Mouse (Mus musculus) kidney, postnatal 10 days (tissue): ENCODE data around the gene Ppm1h.
"Not testable (repeated sequence)": the region's sequence is repeated elsewhere in the genome, so short reads cannot be mapped to it uniquely, and the experiment has no call there.

Experiments used
- DNase-seq: peaks from one replicate; pipeline ENCODE4 v3.0.0; 2021; ENCODE audit warnings: mixed read lengths

Gene Ppm1h

DNA sequence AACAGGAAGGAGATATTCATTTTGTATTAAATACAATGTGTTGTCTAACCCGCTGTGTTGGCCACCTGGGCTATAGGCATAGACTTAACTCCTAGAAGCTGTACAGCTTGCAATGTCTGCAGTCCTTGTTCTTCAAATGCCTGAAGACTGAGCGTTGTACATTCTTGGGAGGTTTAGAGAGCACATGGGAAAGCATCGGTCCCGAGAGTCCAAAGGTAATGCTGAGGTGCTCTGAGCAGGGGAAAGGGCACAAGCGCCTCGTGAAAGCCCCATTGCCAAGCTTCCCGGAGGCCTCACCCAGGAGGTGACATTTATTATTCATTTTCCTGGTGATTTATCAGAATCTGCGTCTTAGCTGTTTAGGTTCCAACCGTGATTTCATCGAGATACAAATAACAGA is 261.0 kb downstream of the Ppm1h start:
- DNase-seq: peak; percentile 36

DNA sequence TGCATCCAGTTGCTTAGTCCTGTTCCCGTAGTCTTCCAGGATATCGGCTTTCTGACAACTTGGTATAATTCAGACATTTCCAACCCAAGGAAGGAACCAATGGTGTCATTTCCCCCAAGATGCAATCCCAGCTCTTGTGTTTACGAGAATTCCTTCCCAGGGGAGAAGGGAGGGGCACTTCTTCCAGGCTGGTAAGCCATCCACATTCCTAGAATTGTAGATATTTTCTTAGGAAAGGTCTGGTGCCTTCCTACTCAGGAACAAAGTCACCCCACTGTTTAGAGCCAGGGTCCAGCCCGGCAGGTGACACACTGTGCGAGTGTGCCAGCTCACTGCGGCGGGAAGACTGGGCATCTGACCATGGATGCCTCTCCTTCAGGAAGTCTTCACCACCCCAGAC is 264.2 kb downstream of the Ppm1h start:
- DNase-seq: no peak

DNA sequence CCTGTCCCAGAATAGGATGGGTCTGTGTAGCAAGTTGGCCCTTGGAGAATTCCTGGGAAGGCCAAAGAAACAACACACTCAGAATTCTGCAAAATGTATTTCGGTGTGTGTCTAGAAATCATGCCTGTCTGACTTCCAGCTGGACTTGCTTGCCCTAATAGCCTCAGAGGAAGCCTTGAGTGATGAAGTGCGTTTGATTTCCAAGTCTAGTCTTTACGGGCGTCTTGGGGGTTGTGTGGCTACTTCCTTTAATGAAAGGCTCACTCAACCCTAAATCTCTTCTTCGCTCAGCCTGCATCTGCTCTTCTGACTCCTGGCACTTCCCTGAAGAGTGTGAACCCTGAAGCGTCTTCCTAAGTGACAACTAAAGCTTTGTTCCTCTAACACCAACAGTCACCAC is 265.3 kb downstream of the Ppm1h start:
- no peak for DNase-seq

DNA sequence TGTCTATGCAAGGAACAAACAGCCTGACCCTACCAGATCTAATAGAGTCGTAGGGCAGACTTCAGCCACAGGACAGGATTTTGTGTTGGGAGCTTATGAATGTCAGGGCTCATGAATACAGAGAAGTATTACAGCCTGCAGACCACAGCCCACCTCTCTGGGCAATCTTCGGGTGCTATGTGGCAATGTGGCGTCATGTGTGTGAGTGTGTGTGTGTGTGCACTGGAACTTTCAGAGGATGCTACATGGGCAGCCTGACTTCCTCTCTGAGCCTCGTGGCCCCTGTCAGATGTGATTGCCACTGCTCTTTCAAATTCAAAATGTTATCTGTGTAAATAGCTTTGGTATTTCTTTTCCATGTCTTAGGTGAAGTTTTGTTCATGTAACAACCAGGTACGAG is 266.3 kb downstream of the Ppm1h start:
- DNase-seq: no peak

DNA sequence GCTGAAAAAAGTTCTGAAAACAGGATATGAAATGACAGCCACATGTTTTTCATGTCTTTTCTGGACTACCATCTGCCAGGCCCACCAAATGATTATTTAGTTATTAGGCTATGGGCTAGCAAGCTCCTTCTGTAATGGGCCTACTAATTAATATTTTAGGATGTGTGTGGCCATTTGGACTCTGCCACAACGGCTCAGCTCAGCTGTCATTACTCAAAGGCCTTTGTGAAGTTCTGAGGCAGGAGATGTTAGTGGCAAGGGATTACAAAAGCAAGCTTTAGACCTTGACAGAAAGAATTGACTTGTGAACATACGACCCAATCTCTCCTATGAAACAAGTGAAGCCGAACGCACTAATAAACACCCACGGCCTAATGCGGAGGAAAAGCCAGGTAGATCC is 272.4 kb downstream of the Ppm1h start:
- no peak for DNase-seq

DNA sequence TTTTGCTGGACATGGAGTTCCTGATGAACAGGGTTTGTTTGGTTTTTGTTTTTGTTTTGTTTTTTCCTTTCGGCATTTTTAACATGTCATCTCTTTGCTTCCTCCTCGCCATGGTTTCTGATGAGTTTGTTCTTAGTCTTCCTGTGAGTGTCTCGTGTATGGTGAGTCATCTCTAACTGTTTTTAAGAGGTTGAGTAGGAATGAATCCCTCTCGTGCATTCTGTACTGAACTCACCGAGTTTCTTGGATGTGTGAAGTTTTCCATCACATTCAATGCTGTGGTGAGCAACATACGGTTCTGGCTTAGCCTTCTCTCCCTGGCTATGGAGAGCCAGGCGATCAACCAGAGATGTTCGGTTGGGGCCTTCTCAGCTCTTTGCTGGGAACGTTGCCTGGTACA is 275.0 kb downstream of the Ppm1h start:
- no peak for DNase-seq

DNA sequence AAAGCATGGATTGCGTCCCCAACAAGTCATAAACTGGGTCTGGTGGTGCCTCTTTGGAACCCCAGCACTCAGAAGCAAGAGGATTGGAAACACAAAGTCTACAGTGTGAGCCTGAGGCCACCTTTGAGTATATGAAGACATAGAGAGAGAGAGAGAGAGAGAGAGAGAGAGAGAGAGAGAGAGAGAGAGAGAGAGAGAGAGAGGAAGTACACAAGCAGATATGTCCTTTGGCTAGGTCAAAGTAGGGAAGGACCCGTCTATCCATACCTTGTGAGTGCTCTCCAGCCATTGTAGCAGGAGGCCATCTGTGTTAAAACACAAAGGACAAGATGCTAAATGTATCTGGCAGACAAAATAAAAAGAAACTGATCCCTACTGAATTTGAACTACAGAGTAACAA is 279.4 kb downstream of the Ppm1h start:
- no peak for DNase-seq

DNA sequence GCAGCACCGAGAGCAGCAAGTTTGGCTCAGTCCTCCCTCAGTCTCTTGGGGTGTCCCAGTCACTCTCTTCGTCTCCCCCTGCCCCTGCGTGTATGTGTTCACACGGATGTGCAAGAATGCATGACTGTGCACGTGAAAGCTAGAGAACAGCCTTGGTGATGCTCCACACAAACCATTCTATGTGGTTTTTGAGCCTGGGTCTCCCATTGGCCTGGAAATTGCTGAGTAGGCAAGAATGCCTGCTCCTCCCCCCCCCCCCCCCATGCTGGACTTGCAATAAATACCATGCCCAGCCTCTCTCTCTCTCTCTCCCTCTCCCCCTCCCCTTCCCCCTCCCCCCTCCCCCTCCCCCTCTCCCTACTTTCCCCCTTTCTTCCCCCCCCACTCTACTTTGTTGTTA is 280.1 kb downstream of the Ppm1h start:
- DNase-seq: no peak

DNA sequence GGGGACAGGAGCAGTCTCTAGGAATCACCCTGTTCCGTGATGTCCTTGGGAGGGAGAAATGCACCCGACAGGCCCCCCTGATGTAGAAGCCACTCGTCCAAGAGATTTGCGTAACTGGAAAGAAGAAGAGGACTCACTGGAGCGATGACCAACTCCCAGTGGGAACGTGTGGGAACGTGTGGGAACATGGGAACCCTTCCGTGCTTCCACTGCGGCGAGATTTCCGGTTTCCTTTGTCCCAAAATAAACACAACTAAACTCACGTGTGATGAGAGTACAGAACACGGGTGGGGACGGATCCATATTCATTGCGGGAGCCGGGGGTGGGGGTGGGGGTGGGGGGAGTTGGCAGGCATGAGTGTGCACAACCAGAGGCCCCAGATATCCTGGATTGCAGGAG is 281.7 kb downstream of the Ppm1h start:
- DNase-seq: no peak

DNA sequence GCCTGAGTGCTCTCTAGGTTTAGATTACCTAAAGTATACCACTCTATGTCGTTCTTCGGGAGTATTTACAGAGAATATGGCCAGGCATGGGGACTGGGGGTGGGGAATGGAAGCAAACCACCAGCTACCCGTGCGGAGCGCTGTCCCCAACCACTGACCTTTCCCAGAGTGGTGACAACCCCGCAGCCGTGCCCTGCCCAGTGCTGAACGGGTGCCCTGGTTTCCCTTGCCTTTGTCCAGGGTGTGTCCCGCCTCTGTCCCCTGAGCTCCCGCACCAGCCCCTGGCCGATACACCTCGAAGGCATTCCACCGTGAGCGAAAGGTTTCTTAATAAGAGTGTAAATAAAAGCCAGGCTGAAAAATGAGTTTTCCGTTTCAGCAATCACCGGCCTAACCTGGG is 282.2 kb downstream of the Ppm1h start:
- DNase-seq: no peak

DNA sequence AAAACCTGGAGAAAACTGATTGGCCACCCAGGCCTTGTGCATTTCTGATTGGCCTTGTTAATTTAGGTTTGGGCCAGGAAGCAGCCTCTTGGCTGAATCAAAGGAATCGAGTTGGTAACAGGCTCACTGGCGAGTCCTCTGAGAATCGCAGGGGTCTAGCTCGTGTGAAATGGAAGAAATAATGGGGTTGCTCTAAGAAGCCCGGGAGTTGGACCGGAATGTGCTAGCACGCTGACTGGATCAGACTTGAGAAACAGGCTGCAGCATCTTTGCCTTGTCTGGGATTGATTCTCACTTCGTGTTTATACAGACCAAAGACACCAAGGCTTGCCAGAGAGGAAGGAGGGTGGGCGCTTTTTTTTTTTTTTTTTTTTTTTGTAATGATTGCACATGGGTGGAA is 282.9 kb downstream of the Ppm1h start:
- DNase-seq: no peak

DNA sequence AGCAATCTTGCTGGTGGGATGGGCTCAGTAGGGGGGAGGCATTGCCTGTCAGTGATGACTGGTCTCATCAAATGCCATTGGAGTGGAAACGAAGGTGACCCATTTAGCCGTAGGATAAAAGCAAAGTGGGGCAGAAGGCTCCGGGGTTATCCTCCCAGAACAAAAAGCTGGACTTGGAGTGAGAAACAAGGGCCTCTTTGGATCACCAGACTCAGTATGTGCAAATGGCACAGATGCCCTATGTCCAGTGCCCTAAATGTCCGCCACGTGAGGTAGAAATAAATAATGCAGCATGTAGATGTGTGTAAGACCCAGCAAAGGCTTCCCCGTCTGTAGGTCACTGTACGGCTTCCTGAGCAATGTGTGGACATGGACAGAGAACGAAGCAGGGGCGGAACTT is 284.1 kb downstream of the Ppm1h start:
- DNase-seq: no peak

DNA sequence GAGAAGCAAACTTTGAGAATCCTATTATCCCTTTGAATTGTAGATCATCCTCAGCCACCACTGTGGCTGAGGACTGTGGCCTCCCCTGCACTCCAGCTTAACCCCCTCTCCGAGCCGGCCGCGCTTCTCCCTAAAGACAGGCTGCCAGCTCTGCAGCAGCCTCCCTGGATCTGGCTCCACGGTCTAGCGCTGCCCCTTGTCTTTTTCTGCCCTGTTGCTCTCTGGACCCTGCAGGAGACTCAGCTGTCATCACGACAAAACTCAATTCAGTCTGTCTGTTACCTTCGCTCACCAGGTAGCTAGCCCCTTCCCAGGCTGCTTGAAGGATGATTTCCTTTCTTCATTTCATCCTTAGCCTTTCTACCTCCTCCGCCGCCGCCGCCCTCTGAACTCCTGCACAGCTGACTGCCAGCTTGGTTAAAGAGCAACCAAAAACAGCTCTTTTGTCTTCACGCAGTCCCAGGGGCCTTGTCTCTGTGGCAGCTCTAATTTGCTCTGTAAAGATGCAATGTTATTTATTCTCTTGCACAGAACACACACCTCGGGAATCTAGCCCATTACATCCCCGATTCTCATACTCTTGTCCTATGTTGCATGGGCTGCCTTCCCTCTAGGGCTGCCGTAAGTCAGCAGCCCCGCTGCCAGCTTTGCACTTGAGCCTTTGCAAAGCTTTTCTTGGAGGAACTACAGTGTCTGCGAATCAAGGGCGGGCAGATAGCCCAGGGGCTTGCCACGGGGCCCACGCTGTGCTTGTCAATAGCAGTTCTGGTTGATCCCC is 285.1 kb downstream of the Ppm1h start:
- DNase-seq: peak; percentile 63

DNA sequence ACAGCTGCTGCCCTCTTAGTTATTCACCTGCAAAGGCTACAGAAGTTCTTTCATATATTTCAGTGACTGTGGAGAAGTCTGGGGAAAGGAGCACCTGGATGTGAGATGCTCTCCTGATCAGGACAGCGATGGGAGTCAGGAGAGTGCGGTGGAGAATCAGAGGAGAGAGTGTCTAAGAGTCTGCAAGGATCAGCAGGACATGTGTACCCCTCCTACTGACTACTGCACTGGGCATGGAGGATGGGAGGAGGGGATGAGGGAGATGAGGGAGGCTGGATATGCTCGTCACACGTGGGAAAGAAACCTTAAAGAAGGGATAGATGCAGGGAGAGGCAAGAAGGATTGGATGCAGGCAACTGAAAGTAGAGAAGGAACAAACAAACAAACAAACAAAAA is 285.7 kb downstream of the Ppm1h start:
- DNase-seq: no peak

DNA sequence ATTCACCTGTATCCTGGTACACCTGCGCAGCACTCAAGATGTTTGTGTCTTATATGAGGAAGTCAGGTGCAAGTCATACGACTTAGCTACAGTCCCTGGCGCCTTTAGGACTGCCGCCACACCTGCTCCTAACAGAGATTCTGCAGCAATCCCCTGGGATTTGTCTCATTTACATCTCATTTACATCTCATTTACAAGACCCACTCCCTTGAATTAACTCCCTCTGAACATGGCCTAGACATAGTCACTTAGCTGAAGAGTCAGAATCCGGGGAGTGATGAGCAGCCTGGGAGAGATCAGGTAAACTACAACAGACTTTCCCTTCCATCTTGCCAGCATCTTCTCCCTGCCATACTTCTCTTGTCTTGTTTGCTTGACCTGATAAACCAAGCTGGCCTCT is 287.1 kb downstream of the Ppm1h start:
- not testable (repeated sequence) for DNase-seq

DNA sequence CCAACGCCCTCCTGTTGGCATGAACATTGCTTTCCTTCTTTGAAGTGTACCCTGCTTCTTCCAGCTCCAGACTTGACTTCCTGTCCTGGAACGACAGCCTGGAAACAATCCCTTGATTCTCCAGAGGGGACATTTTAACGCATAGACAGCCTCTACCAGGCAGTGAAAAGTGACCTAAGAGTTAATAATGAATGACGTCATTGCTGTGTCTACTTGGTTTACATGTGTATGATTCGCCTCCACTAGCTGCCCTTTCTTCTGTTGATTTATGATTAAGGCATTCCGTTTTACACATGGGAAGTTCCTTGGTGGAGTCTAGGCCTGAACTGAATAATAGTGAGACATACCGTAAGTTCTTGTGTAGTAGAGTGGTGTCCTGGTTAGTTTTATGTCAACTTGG is 287.9 kb downstream of the Ppm1h start:
- no peak for DNase-seq

DNA sequence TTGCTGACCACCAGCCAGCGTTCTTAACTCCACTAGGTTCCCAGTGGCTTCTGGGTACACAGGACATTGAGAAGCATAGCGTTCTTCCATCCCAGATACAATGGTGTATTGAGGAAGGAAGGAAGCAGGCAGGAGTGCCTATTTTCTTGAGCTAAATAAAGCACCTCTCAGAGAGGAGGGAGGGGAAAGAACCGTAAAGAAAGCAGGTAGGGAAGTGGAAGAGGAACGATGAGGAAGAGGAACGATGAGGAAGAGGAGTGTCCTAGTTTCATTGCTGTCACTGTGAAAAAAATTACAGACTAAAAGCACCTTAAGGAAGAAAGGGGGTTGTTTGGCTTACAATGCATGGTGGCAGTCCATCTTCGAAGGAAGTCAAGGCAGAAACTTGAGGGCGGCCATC is 291.6 kb downstream of the Ppm1h start:
- no peak for DNase-seq

DNA sequence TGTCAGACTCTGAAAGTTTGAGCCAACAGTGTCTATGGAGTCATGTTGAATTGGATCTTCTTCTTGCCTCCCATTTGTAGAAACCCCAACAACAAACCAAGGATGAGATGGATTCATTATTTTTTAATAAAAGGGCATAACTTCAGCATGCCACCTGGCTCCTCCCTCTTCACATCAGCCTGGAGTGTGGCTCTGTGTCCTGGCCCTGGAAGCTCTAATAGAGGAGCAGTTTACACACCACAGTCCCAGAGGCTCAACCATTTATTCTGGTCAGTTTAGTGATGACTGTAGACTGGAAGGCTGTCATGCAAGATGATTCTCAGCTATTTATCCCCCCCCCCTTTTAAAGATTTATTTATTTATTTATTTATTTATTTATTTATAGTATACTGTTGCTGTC is 294.7 kb downstream of the Ppm1h start:
- DNase-seq: no peak

DNA sequence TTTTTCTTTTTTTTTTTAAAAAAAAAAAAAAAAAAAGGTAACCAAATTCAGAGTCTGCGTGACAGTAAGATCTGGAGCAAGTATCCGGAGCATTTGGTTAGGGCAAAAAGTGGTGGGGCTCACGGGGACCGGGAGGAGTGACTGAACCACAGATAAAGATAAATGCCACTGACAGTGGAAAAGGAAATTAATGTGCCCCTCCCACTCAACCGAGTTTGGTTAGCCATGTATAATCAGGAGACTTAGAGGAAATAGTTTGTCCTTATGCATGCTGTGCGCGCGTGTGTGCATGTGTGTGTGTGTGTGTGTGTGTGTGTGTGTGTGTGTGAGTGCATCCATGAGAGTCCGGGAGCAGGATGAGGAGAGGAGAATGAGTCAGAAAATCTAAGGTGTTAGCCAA is 297.5 kb downstream of the Ppm1h start:
- DNase-seq: no peak

DNA sequence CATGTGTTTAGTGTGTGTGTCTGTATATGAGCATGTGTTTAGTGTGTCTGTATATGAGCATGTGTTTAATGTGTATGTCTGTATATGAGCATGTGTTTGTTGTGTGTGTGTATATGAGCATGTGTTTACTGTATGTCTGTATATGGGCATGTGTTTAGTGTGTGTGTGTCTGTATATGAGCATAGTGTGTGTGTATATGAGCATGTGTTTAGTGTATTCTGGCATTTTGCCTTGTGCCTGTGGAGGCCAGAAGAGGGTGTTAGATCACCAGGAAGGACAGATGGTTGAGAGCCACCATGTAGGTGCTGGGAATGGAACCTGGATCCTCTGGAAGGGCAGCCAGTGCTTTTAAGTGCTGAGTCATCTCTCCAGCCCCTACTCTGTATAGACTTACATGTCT is 300.8 kb downstream of the Ppm1h start:
- DNase-seq: no peak

DNA sequence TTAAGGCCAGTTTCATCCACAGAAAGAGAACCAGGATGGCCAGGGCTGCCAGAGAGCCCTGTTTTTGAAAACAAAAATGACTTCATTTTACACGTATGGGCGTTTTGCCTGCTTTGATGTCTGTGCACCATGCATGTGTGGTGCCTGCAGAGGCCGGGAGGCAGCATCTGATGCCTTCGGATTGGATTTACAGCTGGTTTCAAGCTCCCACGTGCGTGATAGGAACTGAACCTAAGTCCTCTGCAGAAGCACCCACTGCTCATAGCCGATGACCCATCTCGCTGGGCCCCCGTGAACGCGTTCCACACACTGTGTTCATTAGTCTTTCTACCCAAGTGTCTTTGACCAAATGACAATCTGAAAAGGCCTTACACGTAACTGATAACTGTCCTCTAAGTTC is 301.6 kb downstream of the Ppm1h start:
- no peak for DNase-seq

DNA sequence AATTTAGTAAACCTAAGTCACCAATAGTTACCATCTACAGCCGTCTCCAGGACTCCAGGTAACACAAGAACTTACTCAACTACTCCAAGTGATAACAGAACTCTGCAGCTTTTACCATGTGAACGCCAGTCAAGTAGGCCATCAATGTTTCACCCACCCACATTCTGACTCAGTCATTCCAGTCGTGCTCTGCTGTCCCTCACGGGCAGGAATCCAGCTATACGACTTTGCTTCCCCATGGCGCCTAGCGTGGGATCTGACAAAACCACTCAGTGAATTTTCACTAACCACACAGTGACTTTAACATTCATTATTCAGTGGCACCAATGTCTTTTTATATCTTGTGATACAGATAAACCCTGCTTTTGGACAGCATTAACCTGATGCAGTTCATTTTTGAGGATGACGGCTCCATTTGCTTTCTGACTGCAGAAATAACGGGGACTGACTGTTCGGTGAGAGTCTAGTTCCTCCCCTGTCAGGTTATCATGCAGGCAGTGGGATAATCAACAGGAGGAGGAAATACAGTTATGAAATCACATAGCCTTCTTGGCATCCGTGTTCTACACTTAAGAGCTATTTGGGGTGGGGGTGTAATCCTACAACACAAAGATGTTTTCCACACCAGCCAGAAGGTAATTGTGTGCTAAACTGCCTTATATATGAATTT is 304.5 kb downstream of the Ppm1h start:
- peak; percentile 34 for DNase-seq

DNA sequence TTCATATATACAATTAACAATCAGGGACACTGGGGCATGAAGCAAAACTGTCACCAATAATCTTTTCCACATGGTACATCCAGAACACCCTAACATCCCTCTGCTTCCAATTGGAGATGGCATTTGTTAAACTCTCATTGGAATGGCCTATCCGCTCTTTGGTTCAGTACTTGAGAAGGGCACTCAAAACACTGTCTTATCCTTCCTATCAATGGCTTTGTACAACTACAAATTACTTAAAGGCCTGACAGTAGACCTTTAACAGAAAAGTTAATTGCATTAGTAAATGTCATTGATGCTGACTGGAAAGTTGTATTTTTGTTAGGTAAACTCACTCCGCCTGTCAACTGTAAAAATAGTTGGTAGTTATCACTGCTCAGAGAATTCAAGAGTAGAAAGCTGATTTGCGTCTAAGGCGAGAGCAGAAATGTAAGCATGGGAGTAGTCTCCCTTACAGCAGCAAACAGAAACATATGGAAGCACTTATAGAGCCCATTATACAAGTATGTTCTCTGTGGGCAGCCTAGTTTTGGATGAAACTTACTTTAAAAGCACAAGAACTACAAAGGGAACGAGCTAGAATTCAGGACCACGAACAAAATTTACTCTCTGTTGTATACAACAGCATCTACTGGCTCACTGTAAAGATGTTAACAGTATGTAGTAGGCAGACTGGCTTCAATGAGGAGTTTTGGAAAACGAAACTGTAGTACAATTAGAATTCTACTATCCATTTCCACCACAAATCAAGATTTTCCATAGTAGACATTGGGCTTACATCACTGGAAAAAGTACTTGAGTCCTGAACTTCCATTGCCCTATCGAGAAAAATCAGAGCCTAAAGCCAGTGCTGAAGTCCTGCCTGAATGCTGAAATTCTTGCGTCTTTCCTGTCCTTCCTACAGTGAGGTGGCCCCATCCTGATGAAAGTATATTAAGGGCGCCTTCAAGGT is 305.3 kb downstream of the Ppm1h start:
- no peak for DNase-seq
